Mouse (Mus musculus) CH12F3 (cell line): ENCODE measurements around the gene Rad9b.

Source experiments
- in situ Hi-C: fragments of 300-500 bp; cut with MboI; formaldehyde crosslinking; loops from 2 replicates; pipeline ENCODE4 v1.14.3; 2020; ENCODE audit warnings: low sequenced_read_pairs

Rad9b gene

DNA sequence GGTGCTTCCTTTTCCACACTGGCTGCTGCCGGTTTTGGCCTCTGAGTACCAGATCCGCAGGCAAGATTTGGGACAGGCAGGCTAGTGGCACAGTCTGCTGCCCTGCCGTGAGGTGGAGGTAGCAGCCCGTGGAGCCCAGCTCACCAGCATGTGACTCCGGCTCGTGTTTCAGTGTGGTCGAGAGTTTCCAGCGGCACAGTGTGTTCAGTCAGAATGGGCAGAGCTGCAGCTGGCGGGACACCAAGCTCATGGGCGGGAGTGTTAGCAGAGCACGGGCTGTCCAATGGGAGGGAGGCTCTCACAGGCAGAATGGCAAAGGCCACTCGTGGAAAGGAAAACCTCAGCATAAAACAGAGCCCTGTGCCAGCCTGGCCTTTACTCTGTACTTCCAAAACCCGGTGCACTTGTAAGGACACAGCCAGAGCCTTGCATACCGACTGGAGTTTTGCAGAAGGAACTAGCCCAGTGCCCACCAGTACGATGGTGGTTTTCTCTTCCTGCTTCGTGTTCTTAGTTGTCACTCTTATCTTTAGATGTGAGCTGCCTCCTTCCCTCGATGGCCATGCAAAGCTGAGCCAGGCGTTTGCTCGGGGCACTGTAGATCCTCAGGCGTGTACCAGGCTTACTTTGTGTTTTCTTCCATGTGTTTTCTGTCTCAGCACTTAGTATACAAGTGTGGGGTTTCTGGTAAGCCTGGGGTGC lies 38.9 kb downstream of the Rad9b start:
- in situ Hi-C loops: no loop called here

GRCm38 (mm10) chr5:122312942-122313684 lies 40.9 kb downstream of the Rad9b start:
- in situ Hi-C loops: no loop called here

DNA sequence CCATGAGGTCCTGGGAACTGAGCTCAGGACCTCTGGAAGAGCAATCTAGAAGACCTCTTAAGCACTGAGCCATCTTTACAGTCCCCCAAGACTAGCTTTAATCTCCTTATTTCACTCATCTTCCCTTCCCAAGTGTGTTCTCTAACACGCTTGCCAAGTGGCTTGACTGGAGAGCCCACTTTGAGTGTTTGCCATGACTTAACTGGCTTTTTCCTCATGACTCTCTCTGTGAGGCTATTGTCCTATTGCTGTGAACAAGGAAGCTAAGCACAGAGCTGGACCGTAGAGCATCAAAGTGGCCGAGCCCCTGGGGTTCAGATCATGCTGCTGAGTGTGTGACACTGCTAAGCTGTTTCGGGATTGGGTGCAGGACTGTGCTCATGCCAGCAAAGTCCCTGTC lies 41.7 kb downstream of the Rad9b start:
- in situ Hi-C loops: no loop called here

- in situ Hi-C loops: no loop called here
These were observed 42.3 kb downstream of the Rad9b start for GRCm38 (mm10) chr5:122311692-122312091.

GRCm38 (mm10) chr5:122310699-122311098 lies 43.3 kb downstream of the Rad9b start:
- in situ Hi-C loops: no loop called here

DNA sequence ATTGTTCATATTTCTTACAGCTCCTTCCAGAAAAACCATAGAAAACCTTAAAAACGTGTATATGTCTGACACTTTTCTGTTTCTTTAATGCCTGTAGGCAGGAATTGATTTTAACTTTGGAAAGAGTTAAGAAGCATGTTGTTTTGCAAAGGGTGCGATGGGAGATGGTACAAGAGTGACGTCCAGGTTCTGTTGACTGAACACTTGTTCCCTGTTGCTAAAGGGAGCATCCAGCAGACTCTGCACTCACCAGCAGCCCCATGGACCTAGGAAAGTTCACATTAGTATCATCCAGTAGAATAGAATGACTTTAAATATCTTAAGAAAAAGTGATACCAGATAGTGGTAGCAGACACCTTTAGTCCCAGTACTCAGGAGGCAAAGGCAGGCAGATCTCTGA lies 47.5 kb downstream of the Rad9b start:
- in situ Hi-C loops: no loop called here

- in situ Hi-C loops: no loop called here
These were observed 48.6 kb downstream of the Rad9b start for GRCm38 (mm10) chr5:122305472-122305871.

- in situ Hi-C loops: no loop called here
These were observed 49.5 kb downstream of the Rad9b start for GRCm38 (mm10) chr5:122304541-122304940.

- in situ Hi-C loops: no loop called here
These were observed 50.1 kb downstream of the Rad9b start for GRCm38 (mm10) chr5:122303937-122304336.

- in situ Hi-C loops: no loop called here
These were observed 51.0 kb downstream of the Rad9b start for GRCm38 (mm10) chr5:122302810-122303745.

DNA sequence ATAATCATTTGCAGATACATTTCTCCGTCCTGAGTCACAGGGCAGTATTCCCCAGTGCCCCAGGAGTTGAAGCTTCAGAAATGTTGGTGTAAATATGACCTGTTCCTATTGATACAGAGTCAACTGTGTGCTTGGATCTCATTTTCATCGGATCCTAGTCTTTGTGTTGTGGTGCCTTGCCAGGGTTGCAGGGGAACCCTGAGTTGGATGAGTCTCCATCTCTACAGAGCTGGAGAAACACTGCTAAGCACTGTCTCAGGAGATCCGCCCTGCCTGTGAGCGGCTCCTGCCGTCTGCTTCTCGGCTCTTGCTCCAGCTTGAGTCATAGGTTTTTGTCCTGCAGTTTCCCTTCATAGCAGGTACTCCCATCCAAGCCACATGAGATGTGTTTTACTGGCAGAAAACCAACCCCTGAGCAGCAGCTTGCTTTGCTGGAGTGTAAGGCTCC lies 53.9 kb downstream of the Rad9b start:
- in situ Hi-C loops: no loop called here

- in situ Hi-C loops: no loop called here
These were observed 58.7 kb downstream of the Rad9b start for GRCm38 (mm10) chr5:122295113-122295935.

GRCm38 (mm10) chr5:122294219-122294735 lies 59.8 kb downstream of the Rad9b start:
- in situ Hi-C loops: no loop called here

GRCm38 (mm10) chr5:122293131-122293530 lies 60.9 kb downstream of the Rad9b start:
- in situ Hi-C loops: no loop called here

- in situ Hi-C loops: no loop called here
These were observed 62.3 kb downstream of the Rad9b start for GRCm38 (mm10) chr5:122291553-122292339.

DNA sequence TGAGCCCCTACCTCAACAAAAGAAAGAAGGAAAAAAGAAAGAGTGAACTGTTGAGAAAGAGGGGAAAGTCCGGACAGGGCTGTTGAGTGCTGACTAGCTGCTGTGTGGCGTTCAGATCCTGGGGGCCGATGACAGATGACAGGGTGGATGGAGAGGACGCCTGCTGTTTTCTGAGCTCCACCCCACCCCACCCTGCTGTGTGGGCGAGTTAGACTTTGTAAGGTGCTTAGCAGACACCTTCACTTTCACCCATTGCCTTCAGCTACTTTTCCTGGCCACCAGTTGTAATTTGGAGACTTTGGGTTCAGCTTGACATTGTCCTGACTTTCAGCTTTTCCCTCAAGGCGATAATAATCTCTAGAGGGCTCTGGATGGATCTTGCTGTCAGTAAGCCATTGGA lies 62.9 kb downstream of the Rad9b start:
- in situ Hi-C loops: no loop called here

DNA sequence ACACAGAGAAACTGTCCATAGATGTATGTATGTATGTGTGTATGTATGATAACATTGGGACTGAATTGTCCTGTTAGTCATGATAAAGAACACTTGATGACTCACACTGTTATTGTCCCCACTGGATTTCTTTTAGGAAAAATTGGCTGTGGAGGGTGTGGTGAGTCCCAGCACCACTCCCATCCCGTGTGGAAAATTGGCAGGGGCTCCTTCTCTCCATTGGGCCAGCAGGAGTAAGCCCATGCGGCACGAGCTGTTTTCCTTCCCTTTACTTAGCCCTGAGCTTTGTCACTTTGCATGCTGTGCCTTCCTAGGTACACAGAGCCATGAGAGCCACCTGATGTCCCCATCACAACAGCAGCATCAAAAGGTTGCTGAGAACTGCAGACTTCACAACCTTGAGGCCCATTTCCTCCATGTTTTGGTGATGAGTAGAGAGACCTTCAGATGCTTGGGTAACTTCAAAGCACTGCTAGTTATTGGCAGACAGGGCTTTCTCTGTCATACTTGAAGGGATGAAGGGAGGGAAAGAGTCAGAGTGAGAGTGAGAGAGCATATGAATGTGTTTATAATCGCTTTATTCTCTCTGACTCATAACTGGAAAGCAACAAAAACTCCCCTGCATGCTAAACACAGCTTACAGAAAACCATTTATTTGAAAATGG lies 65.8 kb downstream of the Rad9b start:
- in situ Hi-C loops: no loop called here

- in situ Hi-C loops: no loop called here
These were observed 67.0 kb downstream of the Rad9b start for GRCm38 (mm10) chr5:122287026-122287425.

DNA sequence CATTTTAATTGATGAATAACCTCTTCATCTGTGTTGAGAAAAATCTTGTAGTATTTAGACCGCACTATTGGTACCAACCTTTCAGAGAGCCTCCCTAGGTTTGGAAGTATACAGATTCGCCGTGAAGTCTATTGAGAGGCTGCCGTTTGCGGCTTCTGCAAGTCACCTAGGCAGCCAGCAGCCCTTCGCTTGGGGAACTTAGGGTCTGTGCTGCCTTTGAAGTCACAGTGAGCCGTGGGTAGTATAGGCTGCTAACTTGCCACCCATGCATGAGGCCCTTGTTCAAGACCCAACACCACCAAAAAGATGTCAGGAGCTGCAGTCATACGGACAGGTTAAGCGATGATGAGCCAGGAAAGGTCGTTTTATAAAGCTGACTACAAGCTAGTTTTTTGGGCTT lies 67.8 kb downstream of the Rad9b start:
- in situ Hi-C loops: no loop called here
